Mouse (Mus musculus) adrenal gland, adult (tissue): ENCODE measurements around the gene Olfr1164.

Source experiments
- DNase-seq, 2 experiments: peaks; one replicate each; pipeline ENCODE4 v3.0.0; 2022 to 2023; ENCODE audit warnings: low spot score in 1 of 2; ENCODE audit not compliant: inconsistent age in 2 of 2

Gene Olfr1164

GRCm38 (mm10) chr2:88093866-88094265 is at the start of gene Olfr1164:
Gene Olfr1164, minus strand, starts transcription at chr2:88093966.
- DNase-seq: no peak

GRCm38 (mm10) chr2:88128172-88128571 is 34.4 kb upstream of the Olfr1164 start, which contains the start of gene Olfr1166:
Gene Olfr1166, minus strand, starts transcription at chr2:88128272.
- DNase-seq: no peak

DNA sequence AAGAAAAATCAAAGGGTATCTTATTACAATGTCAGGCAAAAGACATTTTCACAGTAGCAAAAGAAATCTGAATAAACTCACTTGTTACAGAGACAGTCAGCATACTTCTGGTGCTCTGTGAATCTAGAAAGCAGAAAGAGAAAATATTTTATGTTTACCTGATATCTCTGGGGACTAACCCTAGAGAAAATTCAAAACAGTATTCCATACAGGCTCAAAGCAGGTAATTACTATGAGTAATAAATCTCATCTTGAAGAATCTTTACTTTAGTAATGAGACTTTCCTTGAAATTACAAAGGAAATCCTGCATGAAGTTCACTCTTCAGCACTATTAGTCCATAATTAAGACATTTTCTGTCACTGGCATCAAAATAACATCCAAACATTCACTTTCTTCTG is 22.0 kb downstream of the Olfr1164 start, which contains the start of gene Olfr1163:
Gene Olfr1163, minus strand, starts transcription at position 101 of the 400 bp plus-strand sequence.
- DNase-seq: no peak

GRCm38 (mm10) chr2:88063587-88063986 is 30.2 kb downstream of the Olfr1164 start:
- no peak for DNase-seq

- no peak for DNase-seq
These were observed 42.7 kb downstream of the Olfr1164 start, which contains the start of gene Olfr1162 for GRCm38 (mm10) chr2:88051029-88051428. Gene Olfr1162, minus strand, starts transcription at chr2:88051129.
